Mouse (Mus musculus): ENCODE data around the gene Ncl. TPM values are rescaled to one million over a fixed set of nuclear protein-coding genes. Genes with fewer than 3 reads are reported as not detected.
"Not testable (repeated sequence)": the region's sequence is repeated elsewhere in the genome, so short reads cannot be mapped to it uniquely, and the experiment has no call there.

Ncl gene
- polyA plus RNA-seq, 1 experiment from 2014 or later = 285 TPM

- Histone ChIP-seq H3K4me3 (no peak overlapping the region), H3K9ac (no peak overlapping the region), H3K9me3 (replicated peaks) (no peaks in the 10 kb centered on the region), H3K4me2 (no peak overlapping the region), H3K27ac (no peak overlapping the region), H3K27me3 (no peaks in the 10 kb centered on the region), H3K36me3 (ENCODE audit: poor library complexity, severe bottlenecking) (peaks cover 21% of the 10 kb centered on the region), H3K4me1 (no peaks in the 10 kb centered on the region)
- ATAC-seq = no peak
- WGBS = 92% methylated on average over 1 of the region's 1 CpGs
Measured at GRCm38 (mm10) chr1:86343087-86343645, 16.0 kb downstream of the Ncl start.

GRCm38 (mm10) chr1:86342371-86342770, 16.8 kb downstream of the Ncl start:
- Histone ChIP-seq H3K36me3 (ENCODE audit: poor library complexity, severe bottlenecking) (peaks cover 13% of the 10 kb centered on the region; the same call in 1 of the 2 replicates), H3K27me3 (no peaks in the 10 kb centered on the region), H3K9me3 (replicated peaks) (no peaks in the 10 kb centered on the region), H3K4me1 (no peaks in the 10 kb centered on the region), H3K4me3 (no peak overlapping the region), H3K27ac (no peak overlapping the region), H3K4me2 (no peak overlapping the region), H3K9ac (no peak overlapping the region)
- ATAC-seq = no peak
- 97% methylated on average over 2 of the region's 2 CpGs for WGBS

GRCm38 (mm10) chr1:86341096-86341495, 18.1 kb downstream of the Ncl start:
- not testable (repeated sequence) for H3K36me3 ChIP-seq (ENCODE audit: poor library complexity, severe bottlenecking); H3K27ac ChIP-seq; H3K4me1 ChIP-seq; H3K4me2 ChIP-seq; H3K4me3 ChIP-seq; H3K27me3 ChIP-seq; H3K9ac ChIP-seq; H3K9me3 ChIP-seq (replicated peaks); ATAC-seq
- 96% methylated on average over 2 of the region's 2 CpGs for WGBS

DNA sequence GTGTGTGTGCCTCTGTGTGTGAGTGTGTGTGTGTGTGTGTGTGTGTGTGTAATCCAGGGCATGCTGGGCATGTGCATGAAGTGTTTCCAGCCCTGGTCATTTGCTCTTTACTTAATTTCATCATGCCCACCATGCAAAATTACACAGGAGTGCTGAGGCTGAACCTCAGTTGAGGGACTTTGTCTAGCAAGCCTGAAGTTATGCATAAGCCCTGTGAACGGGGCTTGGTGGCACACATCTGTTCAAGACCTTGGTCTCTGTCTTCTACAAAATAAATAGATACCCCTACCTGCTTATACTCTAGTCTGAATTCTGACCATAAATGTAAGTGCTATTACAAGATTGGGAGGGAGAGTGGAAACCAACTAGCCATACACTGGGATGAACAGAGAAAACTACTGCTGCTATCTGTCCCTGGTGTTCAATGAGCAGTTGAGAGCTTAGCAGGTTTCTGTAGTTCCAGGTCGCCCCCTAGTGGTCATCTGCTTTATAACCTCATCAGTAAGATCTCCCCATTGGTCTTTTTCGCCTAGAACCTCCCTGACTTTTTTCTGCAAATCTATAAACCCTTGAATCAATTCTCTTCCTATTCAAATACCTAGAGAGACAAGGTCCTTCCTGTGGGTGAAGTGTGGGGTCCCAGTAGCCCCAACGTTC, 19.9 kb downstream of the Ncl start:
- Histone ChIP-seq H3K4me3 (no peak overlapping the region), H3K4me2 (no peak overlapping the region), H3K36me3 (ENCODE audit: poor library complexity, severe bottlenecking) (no peaks in the 10 kb centered on the region), H3K27ac (no peak overlapping the region), H3K9ac (no peak overlapping the region), H3K27me3 (no peaks in the 10 kb centered on the region), H3K9me3 (replicated peaks) (no peaks in the 10 kb centered on the region), H3K4me1 (no peaks in the 10 kb centered on the region)
- ATAC-seq = peak; percentile 75; the same call in 1 of the 2 replicates
- WGBS = 33% methylated on average over 4 of the region's 4 CpGs

DNA sequence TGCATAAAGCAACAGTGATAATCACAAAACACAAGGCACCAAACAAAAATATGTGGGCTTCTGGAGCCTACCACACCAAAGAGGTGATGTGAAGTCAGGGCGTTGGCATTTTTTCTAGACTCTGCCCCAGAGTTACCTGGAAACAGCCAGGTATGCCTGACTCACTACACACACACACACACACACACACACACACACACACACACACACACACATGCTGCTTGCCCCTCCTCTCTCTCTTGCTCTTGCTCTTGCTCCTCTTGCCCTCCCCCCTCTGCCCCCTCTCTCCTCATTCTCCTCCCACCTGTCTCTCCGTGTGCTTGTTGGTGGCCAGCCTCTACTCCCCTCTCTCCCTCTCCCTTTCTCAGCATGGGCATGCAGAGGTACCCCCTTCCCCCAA, 22.9 kb downstream of the Ncl start:
- Histone ChIP-seq H3K36me3 (ENCODE audit: poor library complexity, severe bottlenecking) (no peaks in the 10 kb centered on the region), H3K27me3 (no peaks in the 10 kb centered on the region), H3K4me3 (no peak overlapping the region), H3K9me3 (replicated peaks) (no peaks in the 10 kb centered on the region), H3K27ac (no peak overlapping the region), H3K4me1 (no peaks in the 10 kb centered on the region), H3K9ac (no peak overlapping the region), H3K4me2 (no peak overlapping the region)
- no peak for ATAC-seq
- 43% methylated on average over 2 of the region's 2 CpGs for WGBS

DNA sequence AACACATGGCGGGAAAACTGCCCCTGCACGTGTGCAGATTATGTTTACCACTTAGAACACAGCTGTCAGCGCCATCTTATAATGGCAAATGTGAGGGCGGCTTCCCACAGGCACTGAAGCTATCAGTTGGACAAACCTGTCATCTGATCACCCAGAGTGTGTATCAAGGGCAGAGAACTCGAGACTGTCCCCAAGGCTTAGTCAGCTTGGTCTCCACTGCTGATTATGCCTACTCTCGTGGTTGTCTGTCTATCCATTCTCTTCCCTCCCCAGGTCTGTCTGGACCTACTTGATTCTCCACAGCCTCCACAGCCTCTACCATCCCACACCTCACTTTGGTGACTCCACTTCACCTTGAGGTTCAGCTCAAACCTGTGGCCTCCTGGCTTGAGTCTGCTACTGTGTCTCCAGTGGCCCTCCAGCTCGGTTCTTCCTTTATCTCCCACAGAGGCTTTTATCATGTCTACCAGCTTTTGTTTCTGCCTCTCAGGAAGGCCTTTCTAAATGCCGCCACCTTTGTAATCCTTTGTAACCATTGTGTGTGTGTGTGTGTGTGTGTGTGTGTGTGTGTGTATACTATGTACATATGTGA, 38.3 kb downstream of the Ncl start:
- Histone ChIP-seq H3K4me1 (no peaks in the 10 kb centered on the region), H3K9ac (no peak overlapping the region), H3K4me2 (no peak overlapping the region), H3K9me3 (replicated peaks) (no peaks in the 10 kb centered on the region), H3K27ac (no peak overlapping the region), H3K27me3 (no peaks in the 10 kb centered on the region), H3K36me3 (ENCODE audit: poor library complexity, severe bottlenecking) (no peaks in the 10 kb centered on the region), H3K4me3 (no peak overlapping the region)
- ATAC-seq = no peak
- 85% methylated on average over 7 of the region's 8 CpGs for WGBS

- Histone ChIP-seq H3K9ac (no peak overlapping the region), H3K4me3 (no peak overlapping the region), H3K36me3 (ENCODE audit: poor library complexity, severe bottlenecking) (no peaks in the 10 kb centered on the region), H3K9me3 (replicated peaks) (no peaks in the 10 kb centered on the region), H3K27me3 (no peaks in the 10 kb centered on the region), H3K4me2 (peak overlapping the region; percentile 21; the same call in 1 of the 2 replicates), H3K4me1 (peaks cover 11% of the 10 kb centered on the region), H3K27ac (no peak overlapping the region)
- no peak for ATAC-seq
- WGBS = 22% methylated on average over 15 of the region's 15 CpGs
Measured at GRCm38 (mm10) chr1:86313772-86314125, 45.5 kb downstream of the Ncl start.

DNA sequence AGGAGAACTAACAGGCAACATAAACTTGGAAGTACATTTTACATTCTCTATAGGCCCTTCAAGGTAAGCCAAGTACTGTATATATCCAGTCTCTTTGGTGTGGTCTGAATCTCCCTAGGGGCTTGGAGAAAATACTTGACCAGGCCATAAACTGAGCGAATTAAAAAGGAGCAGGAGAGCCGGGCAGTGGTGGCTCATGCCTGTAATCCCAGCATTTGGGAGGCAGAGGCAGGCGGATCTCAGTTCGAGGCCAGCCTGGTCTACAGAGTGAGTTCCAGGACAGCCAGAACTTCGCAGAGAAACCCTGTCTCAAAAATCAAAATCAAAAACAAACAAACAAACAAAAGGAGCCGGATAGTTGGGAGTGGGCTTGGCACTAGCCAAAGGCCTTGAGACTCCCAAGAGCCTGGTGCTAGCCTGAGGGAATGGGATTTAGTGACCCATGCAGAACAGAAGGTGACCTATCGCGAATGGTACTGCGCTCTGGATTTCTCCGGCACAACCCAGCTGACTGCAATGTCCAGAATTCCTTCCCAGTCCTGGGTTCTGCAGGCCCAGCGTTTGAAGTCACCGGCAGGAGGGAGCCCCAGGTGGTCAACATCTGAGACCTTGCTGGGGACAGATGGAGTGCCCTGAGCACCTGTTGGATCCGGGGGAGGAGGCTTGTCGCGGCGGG, 46.0 kb downstream of the Ncl start:
- peaks cover 11% of the 10 kb centered on the region for H3K4me1 ChIP-seq
- H3K9ac ChIP-seq = no peak overlapping the region
- no peaks in the 10 kb centered on the region for H3K36me3 ChIP-seq (ENCODE audit: poor library complexity, severe bottlenecking)
- H3K9me3 ChIP-seq (replicated peaks) = no peaks in the 10 kb centered on the region
- peak overlapping the region; percentile 21; the same call in 1 of the 2 replicates for H3K4me2 ChIP-seq
- ATAC-seq = no peak
- no peak overlapping the region for H3K27ac ChIP-seq
- no peak overlapping the region for H3K4me3 ChIP-seq
- 49% methylated on average over 16 of the region's 16 CpGs for WGBS
- H3K27me3 ChIP-seq = no peaks in the 10 kb centered on the region

DNA sequence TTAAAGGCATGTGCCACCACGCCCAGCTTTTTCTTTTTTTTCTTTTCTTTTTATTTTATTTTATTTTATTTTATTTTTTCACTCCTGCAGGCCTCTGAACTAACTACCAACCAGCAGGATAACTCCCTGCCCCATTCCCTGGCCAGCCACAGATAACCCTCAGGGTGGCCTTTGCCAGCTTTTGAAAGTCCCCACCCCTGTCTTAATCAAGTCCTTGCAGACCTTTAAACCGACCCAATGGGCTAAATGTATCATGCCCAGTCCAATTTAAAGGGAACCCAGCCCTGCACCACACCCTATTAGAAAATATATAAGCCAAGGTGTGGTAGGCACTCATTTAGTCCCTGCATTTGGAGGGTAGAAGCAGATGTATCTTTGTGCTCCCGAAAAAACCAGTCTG, 46.9 kb downstream of the Ncl start:
- whole genome bisulfite sequencing = 75% methylated on average over 3 of the region's 3 CpGs
- Histone ChIP-seq H3K9me3 (replicated peaks) (no peaks in the 10 kb centered on the region), H3K4me1 (peaks cover 11% of the 10 kb centered on the region), H3K27ac (no peak overlapping the region), H3K36me3 (ENCODE audit: poor library complexity, severe bottlenecking) (no peaks in the 10 kb centered on the region), H3K4me2 (no peak overlapping the region), H3K4me3 (no peak overlapping the region), H3K27me3 (no peaks in the 10 kb centered on the region), H3K9ac (no peak overlapping the region)
- no peak for ATAC-seq

GRCm38 (mm10) chr1:86311467-86312005, 47.7 kb downstream of the Ncl start:
- 29% methylated on average over 10 of the region's 10 CpGs for WGBS
- no peak overlapping the region for H3K4me2 ChIP-seq
- H3K27me3 ChIP-seq = no peaks in the 10 kb centered on the region
- H3K4me1 ChIP-seq = peaks cover 11% of the 10 kb centered on the region
- H3K4me3 ChIP-seq = no peak overlapping the region
- no peak overlapping the region for H3K27ac ChIP-seq
- no peak overlapping the region for H3K9ac ChIP-seq
- ATAC-seq = no peak
- no peaks in the 10 kb centered on the region for H3K36me3 ChIP-seq (ENCODE audit: poor library complexity, severe bottlenecking)
- no peaks in the 10 kb centered on the region for H3K9me3 ChIP-seq (replicated peaks)

DNA sequence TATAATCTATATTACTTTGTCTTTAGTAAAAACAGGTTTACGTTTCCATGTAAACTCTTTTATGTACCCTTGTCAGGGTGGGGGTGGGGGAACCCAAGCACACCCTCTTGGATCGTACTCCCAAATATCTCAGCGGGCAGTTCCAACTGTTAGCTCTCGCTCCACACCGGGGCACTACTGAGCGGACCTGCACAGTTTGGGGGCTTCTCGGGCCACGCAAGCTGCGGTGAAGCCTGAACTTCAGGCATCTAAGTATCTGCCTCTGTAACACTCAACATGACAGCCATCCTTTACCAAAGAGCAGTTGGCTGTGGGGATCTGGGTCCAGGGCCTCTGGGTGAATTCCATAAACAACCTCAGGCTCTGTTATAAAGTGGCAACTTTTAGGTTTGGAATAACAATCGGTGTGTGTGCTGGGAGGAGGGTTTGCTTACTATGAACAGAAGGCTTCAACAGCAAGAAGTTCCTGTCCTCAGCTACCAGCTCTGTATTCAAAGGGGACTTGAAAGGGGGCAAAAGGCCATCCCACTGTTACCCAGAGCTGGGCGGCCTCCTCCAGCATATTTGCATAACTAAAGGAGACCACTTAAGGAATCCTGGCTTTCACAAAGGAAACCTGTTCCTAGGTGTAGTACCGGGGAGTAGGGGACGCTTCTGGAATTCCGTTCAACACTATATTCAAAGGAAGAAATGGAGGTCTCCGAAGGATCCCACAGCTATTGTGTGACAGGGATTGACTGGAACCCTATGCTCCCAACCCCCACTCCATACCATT, 48.5 kb downstream of the Ncl start:
- Histone ChIP-seq H3K4me3 (no peak overlapping the region), H3K4me2 (no peak overlapping the region), H3K9ac (no peak overlapping the region), H3K4me1 (peaks cover 11% of the 10 kb centered on the region), H3K9me3 (replicated peaks) (no peaks in the 10 kb centered on the region), H3K36me3 (ENCODE audit: poor library complexity, severe bottlenecking) (no peaks in the 10 kb centered on the region), H3K27ac (no peak overlapping the region), H3K27me3 (no peaks in the 10 kb centered on the region)
- ATAC-seq = no peak
- WGBS = 17% methylated on average over 15 of the region's 15 CpGs

Measured in forebrain, embryonic 13.5 days (tissue).